Mouse (Mus musculus): ENCODE data around the gene Slc41a2. TPM values are rescaled to one million over a fixed set of nuclear protein-coding genes. Genes with fewer than 3 reads are reported as not detected.

The Slc41a2 gene
- total and polyA plus RNA-seq, 2 experiments from 2014 or later, result 11.9 to 42.0 TPM

DNA sequence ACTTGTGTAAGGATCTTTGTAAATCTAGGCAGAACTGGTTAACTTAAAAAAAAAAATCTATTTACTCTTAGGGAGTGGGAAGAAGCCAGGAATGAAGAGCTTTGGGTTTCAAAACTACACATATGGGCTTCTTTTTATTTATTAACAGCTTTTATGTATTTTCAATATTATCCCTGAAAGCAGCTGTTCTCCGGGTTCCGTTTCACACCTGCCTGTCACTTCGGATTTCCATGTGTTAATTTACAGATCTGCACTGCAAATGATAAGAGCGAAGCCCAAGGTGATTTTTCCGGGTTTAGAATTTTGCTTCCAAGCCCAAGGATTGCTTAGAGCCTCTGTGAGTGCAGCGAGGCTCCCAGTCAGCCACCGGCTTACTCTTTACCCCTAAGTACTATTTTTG is 129.2 kb downstream of the Slc41a2 start:
- no peaks in the 10 kb centered on the region for H3K27me3 ChIP-seq (ENCODE audit: insufficient read depth, low read length)
- no peak for DNase-seq (ENCODE audit: low spot score)

DNA sequence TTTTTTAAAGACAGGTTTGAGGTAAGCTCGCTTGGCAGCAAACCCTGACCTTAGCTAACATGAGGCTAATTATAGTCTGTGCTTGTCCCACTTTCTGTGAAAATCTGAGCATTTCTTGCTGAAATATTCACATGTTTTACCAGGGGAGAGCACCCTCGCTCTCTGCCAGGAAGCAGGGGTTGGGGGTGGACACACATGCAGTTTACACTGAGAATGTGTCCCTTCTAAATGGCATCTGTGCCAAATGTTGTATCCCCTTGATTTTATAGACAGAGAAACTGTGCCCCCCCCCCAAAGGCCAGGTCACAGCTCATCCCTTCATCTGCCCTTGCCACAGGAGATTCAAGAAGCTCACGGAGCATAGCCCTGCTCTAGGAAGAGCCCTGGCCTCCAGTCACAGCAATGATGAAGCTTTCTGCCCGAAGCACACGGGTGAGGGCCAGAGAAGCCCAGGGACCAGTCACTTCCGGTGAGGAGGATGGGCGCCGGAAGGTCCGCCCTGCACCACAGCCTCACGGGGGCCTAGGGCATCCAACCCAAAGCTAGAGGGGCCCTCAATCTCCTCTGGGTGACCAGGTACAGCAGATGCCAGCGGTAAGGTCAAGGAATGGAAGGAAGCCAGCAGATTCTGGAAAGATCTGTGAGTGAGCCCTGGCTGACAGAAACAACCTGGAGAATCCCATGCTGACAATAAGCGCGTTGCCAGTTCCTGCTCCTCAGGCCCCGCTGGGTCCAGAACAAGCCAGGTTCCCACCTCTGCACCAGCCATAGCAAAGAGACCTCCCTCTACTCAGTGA is 134.6 kb downstream of the Slc41a2 start:
- no peaks in the 10 kb centered on the region for H3K27me3 ChIP-seq (ENCODE audit: insufficient read depth, low read length)
- no peak for ATAC-seq (ENCODE audit: low FRiP score)
- H3K9ac ChIP-seq (replicated peaks; ENCODE audit: low read length, poor library complexity, severe bottlenecking), result no peak overlapping the region
- TF ChIP-seq CTCF (IDR thresholded peaks at IDR 0.05), result no peak
- no peaks in the 10 kb centered on the region for H3K4me1 ChIP-seq (ENCODE audit: insufficient read depth, low read length)
- no peak overlapping the region for H3K27ac ChIP-seq (ENCODE audit: low read depth, low read length)
- no peaks in the 10 kb centered on the region for H3K36me3 ChIP-seq (ENCODE audit: insufficient read depth, low read length)
- WGBS, result 88% methylated on average over 14 of the region's 14 CpGs
- no peak overlapping the region for H3K4me3 ChIP-seq (ENCODE audit: low read depth, low read length)
- DNase-seq (ENCODE audit: low spot score), result no peak
- no peak overlapping the region for H3K4me2 ChIP-seq (ENCODE audit: low read depth, low read length, poor library complexity, severe bottlenecking)
- H3K9me3 ChIP-seq (ENCODE audit: low read length), result no peaks in the 10 kb centered on the region

More for the DNA sequence above, 129.2 kb downstream of the Slc41a2 start:
- Histone ChIP-seq H3K4me1 (ENCODE audit: insufficient read depth, low read length) (no peaks in the 10 kb centered on the region), H3K27ac (ENCODE audit: low read depth, low read length) (no peak overlapping the region), H3K4me2 (ENCODE audit: low read depth, low read length, poor library complexity, severe bottlenecking) (no peak overlapping the region), H3K9me3 (ENCODE audit: low read length) (no peaks in the 10 kb centered on the region), H3K9ac (replicated peaks; ENCODE audit: low read length, poor library complexity, severe bottlenecking) (no peak overlapping the region), H3K36me3 (ENCODE audit: insufficient read depth, low read length) (no peaks in the 10 kb centered on the region), H3K4me3 (ENCODE audit: low read depth, low read length) (no peak overlapping the region)
- no peak for ATAC-seq (ENCODE audit: low FRiP score)
- TF ChIP-seq CTCF (IDR thresholded peaks at IDR 0.05), result no peak
- WGBS, result 63% methylated on average over 7 of the region's 7 CpGs

DNA sequence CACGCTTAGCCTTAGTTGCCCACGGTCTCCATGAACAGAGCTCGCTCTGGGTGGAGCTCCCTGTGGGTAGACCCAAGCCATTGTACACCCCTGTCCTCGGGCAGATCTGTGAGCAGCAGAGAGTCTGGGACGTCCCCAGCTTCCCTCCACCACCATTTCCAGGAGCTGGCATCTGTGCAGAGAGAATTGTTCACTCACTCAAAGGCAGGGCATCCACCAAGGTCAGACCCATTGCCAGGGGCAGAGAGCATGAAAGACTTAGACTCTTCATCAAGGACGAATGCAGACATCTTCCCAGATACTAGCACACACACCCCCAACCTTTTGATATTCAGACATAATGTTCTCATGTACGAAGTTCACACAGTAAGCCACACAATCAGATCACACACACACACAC is 136.2 kb downstream of the Slc41a2 start:
- no peak for TF ChIP-seq CTCF (IDR thresholded peaks at IDR 0.05)
- 77% methylated on average over 7 of the region's 7 CpGs for WGBS
- H3K4me1 ChIP-seq (ENCODE audit: insufficient read depth, low read length), result no peaks in the 10 kb centered on the region

DNA sequence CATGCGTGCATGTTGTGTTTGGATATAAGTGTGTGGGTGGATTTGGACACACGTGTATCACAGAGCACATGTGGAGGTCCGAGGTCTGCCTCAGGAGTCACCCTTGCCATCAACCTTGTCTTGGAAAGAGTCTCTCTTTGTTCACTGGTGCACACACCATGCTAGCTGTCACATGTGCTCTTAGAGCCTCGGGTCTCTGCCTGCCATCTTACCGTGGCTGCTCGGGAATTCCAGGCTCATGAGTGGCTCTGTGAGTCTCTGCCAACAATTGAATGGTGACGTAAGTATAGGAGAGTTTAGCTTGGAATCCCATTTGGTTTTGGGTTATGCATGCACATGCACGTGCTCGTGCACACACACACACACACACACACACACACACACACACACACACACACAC is 138.4 kb downstream of the Slc41a2 start:
- H3K27me3 ChIP-seq (ENCODE audit: insufficient read depth, low read length), result no peaks in the 10 kb centered on the region
- WGBS, result 80% methylated on average over 9 of the region's 9 CpGs
- TF ChIP-seq CTCF (IDR thresholded peaks at IDR 0.05), result no peak
- no peak overlapping the region for H3K4me2 ChIP-seq (ENCODE audit: low read depth, low read length, poor library complexity, severe bottlenecking)
- ATAC-seq (ENCODE audit: low FRiP score) (no peak), DNase-seq (ENCODE audit: low spot score) (no peak)
- no peak overlapping the region for H3K4me3 ChIP-seq (ENCODE audit: low read depth, low read length)
- no peaks in the 10 kb centered on the region for H3K9me3 ChIP-seq (ENCODE audit: low read length)
- no peak overlapping the region for H3K27ac ChIP-seq (ENCODE audit: low read depth, low read length)
- peaks cover 11% of the 10 kb centered on the region; the same call in 1 of the 2 replicates for H3K4me1 ChIP-seq (ENCODE audit: insufficient read depth, low read length)
- H3K9ac ChIP-seq (replicated peaks; ENCODE audit: low read length, poor library complexity, severe bottlenecking), result no peak overlapping the region
- H3K36me3 ChIP-seq (ENCODE audit: insufficient read depth, low read length), result no peaks in the 10 kb centered on the region

More for the DNA sequence above, 136.2 kb downstream of the Slc41a2 start:
- H3K4me2 ChIP-seq (ENCODE audit: low read depth, low read length, poor library complexity, severe bottlenecking), result no peak overlapping the region
- H3K9me3 ChIP-seq (ENCODE audit: low read length), result no peaks in the 10 kb centered on the region
- ATAC-seq (ENCODE audit: low FRiP score), result no peak
- H3K9ac ChIP-seq (replicated peaks; ENCODE audit: low read length, poor library complexity, severe bottlenecking), result no peak overlapping the region
- no peak for DNase-seq (ENCODE audit: low spot score)
- no peak overlapping the region for H3K4me3 ChIP-seq (ENCODE audit: low read depth, low read length)
- H3K27ac ChIP-seq (ENCODE audit: low read depth, low read length), result no peak overlapping the region
- H3K27me3 ChIP-seq (ENCODE audit: insufficient read depth, low read length), result no peaks in the 10 kb centered on the region
- H3K36me3 ChIP-seq (ENCODE audit: insufficient read depth, low read length), result no peaks in the 10 kb centered on the region

DNA sequence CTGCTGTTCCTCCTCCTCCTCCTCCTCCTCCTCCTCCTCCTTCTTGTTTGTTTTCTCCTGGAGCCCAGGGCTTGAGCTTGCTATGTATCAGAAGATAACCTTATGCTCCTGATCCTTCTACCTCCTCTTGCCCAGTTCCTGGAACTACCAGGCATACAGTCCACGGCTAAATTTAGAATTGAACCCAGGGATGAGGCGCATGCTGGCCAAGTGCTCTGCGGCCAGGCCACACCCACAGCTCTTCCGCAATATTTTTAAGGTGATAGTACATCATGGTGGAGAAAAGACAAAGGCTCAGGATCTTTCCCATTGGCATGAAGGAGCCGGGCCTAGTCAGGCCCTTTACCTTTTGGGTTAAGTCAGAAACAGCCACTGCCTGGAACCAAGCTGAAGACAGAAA is 139.0 kb downstream of the Slc41a2 start:
- Histone ChIP-seq H3K4me2 (ENCODE audit: low read depth, low read length, poor library complexity, severe bottlenecking) (no peak overlapping the region), H3K36me3 (ENCODE audit: insufficient read depth, low read length) (no peaks in the 10 kb centered on the region), H3K9me3 (ENCODE audit: low read length) (no peaks in the 10 kb centered on the region), H3K9ac (replicated peaks; ENCODE audit: low read length, poor library complexity, severe bottlenecking) (no peak overlapping the region), H3K27ac (ENCODE audit: low read depth, low read length) (no peak overlapping the region), H3K4me1 (ENCODE audit: insufficient read depth, low read length) (peaks cover 11% of the 10 kb centered on the region; the same call in 1 of the 2 replicates), H3K27me3 (ENCODE audit: insufficient read depth, low read length) (no peaks in the 10 kb centered on the region), H3K4me3 (ENCODE audit: low read depth, low read length) (no peak overlapping the region)
- 89% methylated on average over 5 of the region's 5 CpGs for WGBS
- ATAC-seq (ENCODE audit: low FRiP score), result no peak
- no peak for DNase-seq (ENCODE audit: low spot score)
- no peak for TF ChIP-seq CTCF (IDR thresholded peaks at IDR 0.05)

DNA sequence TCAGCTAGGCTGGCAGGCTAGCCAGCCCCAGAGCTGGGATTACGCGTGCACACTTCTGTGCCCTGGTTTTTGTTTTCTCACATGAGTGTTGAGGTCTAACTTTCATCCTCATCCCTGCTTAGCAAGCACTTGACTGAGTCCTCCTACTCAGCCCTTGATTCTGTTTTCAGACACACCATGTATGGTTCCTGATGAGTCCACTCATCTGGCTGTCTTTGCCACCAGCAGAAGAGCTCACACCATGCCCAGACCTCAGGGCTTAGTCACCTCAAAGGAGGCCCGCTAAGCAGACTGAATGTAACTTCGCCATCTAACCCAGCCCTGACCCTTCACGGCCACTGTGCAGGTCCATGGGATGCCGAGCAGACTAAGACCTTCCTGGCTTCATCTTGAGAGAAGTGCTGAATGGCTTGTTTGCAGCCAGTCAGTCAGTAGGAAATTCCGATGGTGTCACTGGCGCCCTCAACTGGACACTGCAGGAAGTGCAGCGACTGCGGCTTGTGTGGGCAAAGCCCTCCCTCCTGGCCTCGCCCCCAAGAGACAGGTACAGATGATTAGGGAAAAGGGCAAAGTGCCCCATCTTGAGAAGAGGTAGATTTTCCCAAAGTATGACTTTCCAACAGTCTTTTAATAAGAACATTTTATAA is 139.9 kb downstream of the Slc41a2 start:
- no peaks in the 10 kb centered on the region for H3K36me3 ChIP-seq (ENCODE audit: insufficient read depth, low read length)
- H3K27me3 ChIP-seq (ENCODE audit: insufficient read depth, low read length), result no peaks in the 10 kb centered on the region
- H3K4me1 ChIP-seq (ENCODE audit: insufficient read depth, low read length), result peaks cover 11% of the 10 kb centered on the region; the same call in 1 of the 2 replicates
- peak; percentile 82 for TF ChIP-seq CTCF (IDR thresholded peaks at IDR 0.05)
- ATAC-seq (ENCODE audit: low FRiP score) (no peak), DNase-seq (ENCODE audit: low spot score) (peak; percentile 72)
- 49% methylated on average over 11 of the region's 11 CpGs for WGBS
- no peaks in the 10 kb centered on the region for H3K9me3 ChIP-seq (ENCODE audit: low read length)
- H3K9ac ChIP-seq (replicated peaks; ENCODE audit: low read length, poor library complexity, severe bottlenecking), result no peak overlapping the region
- no peak overlapping the region for H3K4me3 ChIP-seq (ENCODE audit: low read depth, low read length)
- no peak overlapping the region for H3K4me2 ChIP-seq (ENCODE audit: low read depth, low read length, poor library complexity, severe bottlenecking)
- H3K27ac ChIP-seq (ENCODE audit: low read depth, low read length), result no peak overlapping the region
